Mouse (Mus musculus) central nervous system, embryonic 18 days (tissue): ENCODE data around the gene Tipin. TPM values are rescaled to one million over a fixed set of nuclear protein-coding genes. Genes with fewer than 3 reads are reported as not detected.

ENCODE experiments used
- polyA plus RNA-seq: library from polyadenylated mRNA; depleted of rRNA; stranded (reverse); fragments of >200 nt; gene quantifications from 2 replicates; pipeline ENCODE4 v1.2.3, GENCODE M21; 2012; rRNA removed

Tipin gene
- 50.4 and 56.7 TPM in 2 replicates for polyA plus RNA-seq

GRCm38 (mm10) chr9:64281105-64281780 is at the start of gene Tipin:
Gene Tipin, plus strand, starts transcription at chr9:64281581.

GRCm38 (mm10) chr9:64234768-64235435 is 46.5 kb upstream of the Tipin start, which contains the start of gene Uchl4:
Gene Uchl4, plus strand, starts transcription at chr9:64235201.

GRCm38 (mm10) chr9:64253021-64253904 is 28.1 kb upstream of the Tipin start, which contains the start of gene Map2k1:
Gene Map2k1, minus strand, starts transcription at chr9:64253631.

GRCm38 (mm10) chr9:64341254-64341566 is 59.8 kb downstream of the Tipin start, which contains the start of gene Dis3l:
Gene Dis3l, minus strand, starts transcription at chr9:64341288.

Other genes with a start within 250 kb of the Tipin start
- 0.24 TPM in 1 of 2 replicates, not detected in the other for gene Lctl, start 164.4 kb upstream of the Tipin start, polyA plus RNA-seq
- 11.3 and 14.9 TPM in 2 replicates for gene Zwilch, start 108.5 kb upstream of the Tipin start, polyA plus RNA-seq
- 804 and 806 TPM in 2 replicates for gene Rpl4, start 108.2 kb upstream of the Tipin start, polyA plus RNA-seq
- gene Snapc5, start 102.3 kb upstream of the Tipin start, polyA plus RNA-seq: 21.1 and 21.7 TPM in 2 replicates
- 0.10 and 0.27 TPM in 2 replicates for gene Uchl4, start 46.4 kb upstream of the Tipin start, polyA plus RNA-seq
- 47.5 and 47.7 TPM in 2 replicates for gene Map2k1, start 27.9 kb upstream of the Tipin start, polyA plus RNA-seq
- gene Dis3l, start 59.7 kb downstream of the Tipin start, polyA plus RNA-seq: 23.0 and 24.0 TPM in 2 replicates
- 7.2 and 9.2 TPM in 2 replicates for gene Megf11, start 104.0 kb downstream of the Tipin start, polyA plus RNA-seq